Mouse (Mus musculus): ENCODE results near the gene Creb3l1. TPM values are rescaled to one million over a fixed set of nuclear protein-coding genes. Genes with fewer than 3 reads are reported as not detected.

The Creb3l1 gene
- 10 to 100 TPM in 2 of 4 experiments, 1 to 10 TPM in 2; 5.2 to 22.4 (median 9.8) TPM for total RNA-seq (2022)

GRCm38 (mm10) chr2:92024274-92024672 lies at the start of gene Creb3l1:
Creb3l1 (minus strand) TSS chr2:92024502.
- DNase-seq = peak; percentile 52

- no peak for DNase-seq
Measured at GRCm38 (mm10) chr2:92071143-92071542, 46.8 kb upstream of the Creb3l1 start.

- DNase-seq = no peak
Measured at GRCm38 (mm10) chr2:92069630-92070029, 45.3 kb upstream of the Creb3l1 start.

GRCm38 (mm10) chr2:92067600-92067999 lies 43.3 kb upstream of the Creb3l1 start:
- no peak for DNase-seq

GRCm38 (mm10) chr2:92066899-92067298 lies 42.6 kb upstream of the Creb3l1 start:
- no peak for DNase-seq

- no peak for DNase-seq
Measured at GRCm38 (mm10) chr2:92065938-92066337, 41.6 kb upstream of the Creb3l1 start.

GRCm38 (mm10) chr2:92065269-92065888 lies 41.1 kb upstream of the Creb3l1 start:
- no peak for DNase-seq

GRCm38 (mm10) chr2:92063106-92063505 lies 38.8 kb upstream of the Creb3l1 start:
- no peak for DNase-seq

- DNase-seq = no peak
Measured at GRCm38 (mm10) chr2:92061337-92061736, 37.0 kb upstream of the Creb3l1 start.

- DNase-seq = no peak
Measured at GRCm38 (mm10) chr2:92060291-92060690, 36.0 kb upstream of the Creb3l1 start.

- peak; percentile 71 for DNase-seq
Measured at GRCm38 (mm10) chr2:92059481-92060220, 35.3 kb upstream of the Creb3l1 start.

GRCm38 (mm10) chr2:92058936-92059335 lies 34.6 kb upstream of the Creb3l1 start:
- DNase-seq = no peak

GRCm38 (mm10) chr2:92058469-92058868 lies 34.2 kb upstream of the Creb3l1 start:
- peak; percentile 83 for DNase-seq

GRCm38 (mm10) chr2:92056760-92057159 lies 32.5 kb upstream of the Creb3l1 start:
- DNase-seq = no peak

- DNase-seq = no peak
Measured at GRCm38 (mm10) chr2:92055831-92056236, 31.5 kb upstream of the Creb3l1 start.

- peak; percentile 93 for DNase-seq
Measured at GRCm38 (mm10) chr2:92055101-92055813, 31.0 kb upstream of the Creb3l1 start.

- no peak for DNase-seq
Measured at GRCm38 (mm10) chr2:92052754-92053153, 28.5 kb upstream of the Creb3l1 start.

- DNase-seq = no peak
Measured at GRCm38 (mm10) chr2:92052188-92052587, 27.9 kb upstream of the Creb3l1 start.

GRCm38 (mm10) chr2:92048034-92048690 lies 23.9 kb upstream of the Creb3l1 start:
- DNase-seq = no peak

GRCm38 (mm10) chr2:92047601-92048000 lies 23.3 kb upstream of the Creb3l1 start:
- DNase-seq = no peak

GRCm38 (mm10) chr2:92043285-92043684 lies 19.0 kb upstream of the Creb3l1 start:
- DNase-seq = no peak

GRCm38 (mm10) chr2:92041538-92041937 lies 17.2 kb upstream of the Creb3l1 start:
- DNase-seq = no peak

- DNase-seq = no peak
Measured at GRCm38 (mm10) chr2:92034273-92034672, 10.0 kb upstream of the Creb3l1 start.

Data from adrenal gland, adult 8-10 months (tissue).